ENCODE assay signal across 28 mouse cellular contexts in the genomic region with DNA sequence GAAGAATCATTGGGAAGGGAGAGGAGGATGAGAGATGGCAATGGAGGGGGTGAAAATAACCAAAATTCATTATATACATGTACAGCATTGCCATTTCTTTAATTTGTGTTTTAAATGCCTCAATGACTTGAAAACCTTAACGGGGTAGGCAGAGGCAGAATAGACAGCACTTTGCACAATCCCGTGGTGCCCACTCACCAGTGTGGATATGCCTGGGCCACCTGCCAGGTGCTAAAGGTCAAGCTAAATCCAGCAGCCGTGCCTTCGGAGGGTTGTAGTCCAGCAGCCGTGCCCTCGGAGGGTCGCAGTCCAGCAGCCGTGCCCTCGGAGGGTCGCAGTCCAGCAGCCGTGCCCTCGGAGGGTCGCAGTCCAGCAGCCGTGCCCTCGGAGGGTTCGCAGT.
DNase-seq lines count a peak whose midpoint lies in the region; ATAC-seq lines count a peak whose summit lies in the region.
"Had no signal": no experiment of that assay in that cellular context is flagged by ENCODE, and none has a peak within 500 bp of the region (broad histone marks: within the 10 kb centered on the region; RNA-seq: fewer than 3 reads in every experiment).

No protein-coding gene starts in this region.

- no peak overlapping the region for H3K27ac ChIP-seq in kidney, embryonic 16.5 days (ENCODE audit: low read length)
- H3K27ac ChIP-seq in hindbrain, embryonic 12.5 days, result no peak overlapping the region
- H3K27ac ChIP-seq: forebrain, embryonic 10.5 days; forebrain, embryonic 13.5 days; hindbrain, embryonic 10.5 days; hindbrain, embryonic 14.5 days; hindbrain, postnatal 0 days had no signal

- WGBS in kidney, embryonic 16.5 days, result 51% methylated on average over 16 of the region's 16 CpGs
- WGBS in hindbrain, embryonic 12.5 days, result 76% methylated on average over 14 of the region's 16 CpGs

- no peak for ATAC-seq in kidney, embryonic 16.5 days (ENCODE audit: low FRiP score, low TSS enrichment)
- ATAC-seq in hindbrain, embryonic 12.5 days (ENCODE audit: low FRiP score), result no peak
- ATAC-seq: forebrain, embryonic 13.5 days; forebrain, embryonic 16.5 days; hindbrain, postnatal 0 days; Patski had no signal

- peak; percentile 33 for DNase-seq in kidney, adult 11 months
- peak; percentile 9 to 43 for DNase-seq in spleen, postnatal 4 days (ENCODE audit: low spot score in 2 of 2)
- no peak for DNase-seq in spleen, postnatal 36 days (ENCODE audit: low spot score in 2 of 2)
- peak; percentile 17 for DNase-seq in kidney, postnatal 14 days
- DNase-seq in kidney, postnatal 4 days, result peak; percentile 7 to 51
- DNase-seq in adrenal gland, postnatal 14 days, result no peak
- DNase-seq: adrenal gland, postnatal 10 days; B cell, adult 2 months; cerebellum, adult 11 months; cerebellum, adult 8-10 months; cerebellum, postnatal 10 days; cerebellum, postnatal 36 days; embryo, embryonic 11 days; gastrocnemius, postnatal 10 days; gastrocnemius, postnatal 36 days; heart, postnatal 36 days had no signal

- no peak overlapping the region for H3K4me2 ChIP-seq in kidney, embryonic 16.5 days (replicated peaks; ENCODE audit: low read depth, low read length)
- no peak overlapping the region for H3K4me2 ChIP-seq in hindbrain, embryonic 12.5 days (replicated peaks)
- H3K4me2 ChIP-seq: forebrain, embryonic 13.5 days; heart, embryonic 11.5 days; hindbrain, embryonic 14.5 days had no signal

- no peak overlapping the region for H3K4me3 ChIP-seq in kidney, embryonic 16.5 days (ENCODE audit: low read length)
- H3K4me3 ChIP-seq in hindbrain, embryonic 12.5 days, result no peak overlapping the region
- H3K4me3 ChIP-seq: forebrain, embryonic 10.5 days; forebrain, embryonic 13.5 days; hindbrain, embryonic 10.5 days had no signal

- peaks cover 2% of the 10 kb centered on the region; the same call in 1 of the 2 replicates for H3K4me1 ChIP-seq in kidney, embryonic 16.5 days (ENCODE audit: insufficient read depth, low read length)
- no peaks in the 10 kb centered on the region for H3K4me1 ChIP-seq in hindbrain, embryonic 12.5 days
- H3K4me1 ChIP-seq: forebrain, embryonic 10.5 days; forebrain, embryonic 13.5 days had no signal

- H3K36me3 ChIP-seq in kidney, embryonic 16.5 days (ENCODE audit: insufficient read depth, low read length), result no peaks in the 10 kb centered on the region
- H3K36me3 ChIP-seq in hindbrain, embryonic 12.5 days, result no peaks in the 10 kb centered on the region
- H3K36me3 ChIP-seq: forebrain, embryonic 10.5 days; G1E; hindbrain, embryonic 10.5 days had no signal

- no peaks in the 10 kb centered on the region for H3K9me3 ChIP-seq in kidney, embryonic 16.5 days (ENCODE audit: low read length)
- H3K9me3 ChIP-seq in hindbrain, embryonic 12.5 days (replicated peaks), result no peaks in the 10 kb centered on the region
- H3K9me3 ChIP-seq: forebrain, embryonic 10.5 days; forebrain, embryonic 13.5 days; G1E; hindbrain, embryonic 10.5 days had no signal

- no peaks in the 10 kb centered on the region for H3K27me3 ChIP-seq in kidney, embryonic 16.5 days (ENCODE audit: insufficient read depth, low read length)
- H3K27me3 ChIP-seq in hindbrain, embryonic 12.5 days, result no peaks in the 10 kb centered on the region
- H3K27me3 ChIP-seq: CH12.LX; forebrain, embryonic 13.5 days; Patski had no signal

- H3K9ac ChIP-seq in kidney, embryonic 16.5 days (replicated peaks; ENCODE audit: low read length), result no peak overlapping the region
- no peak overlapping the region for H3K9ac ChIP-seq in hindbrain, embryonic 12.5 days
- H3K9ac ChIP-seq: forebrain, embryonic 13.5 days; hindbrain, embryonic 14.5 days had no signal

Comparison
In these comparisons a context has a peak if more than half of its experiments do, and no peak if none do; other contexts are left out.
1. DNase-seq: peak in kidney, adult 11 months (single experiment), spleen, postnatal 4 days (2 of 2), kidney, postnatal 14 days (single experiment) and kidney, postnatal 4 days (2 of 2); none in spleen, postnatal 36 days (0 of 2) and adrenal gland, postnatal 14 days (single experiment).